Comparison of ENCODE assay signal across 8 mouse cellular contexts in the genomic region with DNA sequence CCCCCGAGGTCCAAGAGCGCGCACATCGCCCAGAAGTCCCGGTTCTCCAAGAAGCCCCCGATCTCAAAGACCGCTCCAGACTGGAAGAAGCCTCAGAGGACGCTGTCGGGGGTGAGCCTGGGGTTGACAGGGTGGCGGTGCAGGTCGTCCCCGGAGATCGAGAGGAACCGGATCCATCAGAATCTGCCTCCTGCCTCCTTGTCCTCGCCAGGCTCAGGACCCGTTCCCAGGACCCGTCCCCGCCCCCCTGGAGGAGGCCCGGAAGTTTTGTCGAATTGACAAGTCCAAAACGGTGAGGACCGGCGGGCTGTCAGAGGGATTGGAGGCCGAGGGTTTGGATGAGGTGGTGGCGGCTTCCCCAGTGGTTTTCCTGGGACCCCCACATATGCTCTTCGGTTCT. TPM values are rescaled to one million over a fixed set of nuclear protein-coding genes. Genes with fewer than 3 reads are reported as not detected.
DNase-seq lines count a peak whose midpoint lies in the region; ATAC-seq and TF ChIP-seq lines count a peak whose summit lies in the region.

No protein-coding gene starts in this region.

- no peak for DNase-seq in heart, postnatal 4 days
- DNase-seq in CH12.LX (ENCODE audit: extremely low read depth) = no peak
- DNase-seq in limb, embryonic 14.5 days (ENCODE audit: low spot score) = no peak
- DNase-seq in testis, postnatal 10 days (ENCODE audit: low spot score) = peak; percentile 73
- no peak for DNase-seq in left cerebral cortex, adult 8-10 months (ENCODE audit: low spot score in 2 of 2)
- DNase-seq in ovary, adult 18-20 months (ENCODE audit: low spot score) = no peak

- H3K4me3 ChIP-seq in heart, embryonic 12.5 days = peak overlapping the region; percentile 82
- H3K4me3 ChIP-seq in CH12.LX (replicated peaks in 1 of 3; ENCODE audit: low read depth in 2 of 3, low read length in 2 of 3, poor library complexity in 1 of 3) = peak overlapping the region; percentile 94 to 99 (median 96)
- H3K4me3 ChIP-seq in embryonic fibroblast, embryonic 13.5 days (ENCODE audit: insufficient read depth, low read length) = peak overlapping the region; percentile 93
- H3K4me3 ChIP-seq in limb, embryonic 14.5 days (replicated peaks; ENCODE audit: low read length) = peak overlapping the region; percentile 79

- H3K27ac ChIP-seq in heart, embryonic 12.5 days (ENCODE audit: poor library complexity, severe bottlenecking) = no peak overlapping the region
- H3K27ac ChIP-seq in CH12.LX (ENCODE audit: insufficient read depth, low read depth) = no peak overlapping the region
- no peak overlapping the region for H3K27ac ChIP-seq in embryonic fibroblast, embryonic 13.5 days (ENCODE audit: insufficient read depth, low read length)
- H3K27ac ChIP-seq in limb, embryonic 14.5 days (replicated peaks; ENCODE audit: low read depth, low read length) = no peak overlapping the region

- peak overlapping the region; percentile 93 for H3K9ac ChIP-seq in heart, embryonic 12.5 days
- peak overlapping the region; percentile 93 for H3K9ac ChIP-seq in CH12.LX (ENCODE audit: insufficient read depth, low read depth)
- H3K9ac ChIP-seq in limb, embryonic 14.5 days (ENCODE audit: low read depth, low read length, severe bottlenecking) = peak overlapping the region; percentile 68

- H3K27me3 ChIP-seq in heart, embryonic 12.5 days (replicated peaks) = no peaks in the 10 kb centered on the region
- no peaks in the 10 kb centered on the region for H3K27me3 ChIP-seq in CH12.LX (replicated peaks)
- no peaks in the 10 kb centered on the region for H3K27me3 ChIP-seq in limb, embryonic 14.5 days (ENCODE audit: control insufficient read depth, insufficient read depth, low read length)

- no peak for TF ChIP-seq RAD21 in CH12.LX (IDR thresholded peaks at IDR 0.05; ENCODE audit: low read depth, low read length)

- WGBS in heart, embryonic 12.5 days = 2% methylated on average over 26 of the region's 26 CpGs
- WGBS in limb, embryonic 14.5 days = 3% methylated on average over 23 of the region's 26 CpGs

- no peak for TF ChIP-seq CTCF in CH12.LX (conservative IDR thresholded peaks at IDR 0.05 in 1 of 2, IDR thresholded peaks at IDR 0.05 in 1 of 2; ENCODE audit: low read depth in 2 of 2, low read length in 2 of 2)
- TF ChIP-seq CTCF in embryonic fibroblast, embryonic 13.5 days (IDR thresholded peaks at IDR 0.05; ENCODE audit: borderline replicate concordance, insufficient read depth, low read length) = no peak

- no peak for ATAC-seq in heart, embryonic 12.5 days (ENCODE audit: insufficient number of reproducible peaks, low FRiP score)
- ATAC-seq in limb, embryonic 14.5 days (ENCODE audit: low FRiP score, low read depth) = no peak

- no peak for TF ChIP-seq POLR2A in CH12.LX (IDR thresholded peaks at IDR 0.05; ENCODE audit: low read depth, low read length)
- no peak for TF ChIP-seq POLR2A in embryonic fibroblast, embryonic 13.5 days (IDR thresholded peaks at IDR 0.05; ENCODE audit: low read depth, low read length)
- TF ChIP-seq POLR2A in limb, embryonic 14.5 days (IDR thresholded peaks at IDR 0.05; ENCODE audit: borderline replicate concordance, extremely low read depth, insufficient read depth, insufficient read length) = no peak

- H3K4me1 ChIP-seq in heart, embryonic 12.5 days (replicated peaks) = peaks cover 19% of the 10 kb centered on the region
- peaks cover 7 to 24% of the 10 kb centered on the region in 2 experiments for H3K4me1 ChIP-seq in CH12.LX (ENCODE audit: control insufficient read depth in 1 of 2, insufficient read depth in 2 of 2)
- peaks cover 7% of the 10 kb centered on the region; the same call in 1 of the 2 replicates for H3K4me1 ChIP-seq in embryonic fibroblast, embryonic 13.5 days (ENCODE audit: control insufficient read depth, insufficient read depth, low read length)
- peaks cover 13% of the 10 kb centered on the region for H3K4me1 ChIP-seq in limb, embryonic 14.5 days (ENCODE audit: control insufficient read depth, insufficient read depth, low read length)

- H3K79me2 ChIP-seq in CH12.LX (replicated peaks; ENCODE audit: control insufficient read depth, extremely low read depth, insufficient read depth, poor library complexity, severe bottlenecking) = peaks cover 31% of the 10 kb centered on the region

- H3K36me3 ChIP-seq in heart, embryonic 12.5 days = peaks cover 60% of the 10 kb centered on the region
- H3K36me3 ChIP-seq in CH12.LX (replicated peaks in 1 of 2; ENCODE audit: control insufficient read depth in 1 of 2, insufficient read depth in 1 of 2, low read length in 1 of 2) = peaks cover 42 to 64% of the 10 kb centered on the region in 2 experiments
- peaks cover 61% of the 10 kb centered on the region for H3K36me3 ChIP-seq in limb, embryonic 14.5 days (ENCODE audit: control insufficient read depth, insufficient read depth, low read length)

- H3K4me2 ChIP-seq in heart, embryonic 12.5 days = peak overlapping the region; percentile 92
- H3K4me2 ChIP-seq in CH12.LX (ENCODE audit: insufficient read depth, low read depth, poor library complexity, severe bottlenecking) = peak overlapping the region; percentile 69
- peak overlapping the region; percentile 90 for H3K4me2 ChIP-seq in limb, embryonic 14.5 days (replicated peaks; ENCODE audit: low read depth, low read length, severe bottlenecking)

- dilution Hi-C loops in CH12.LX (cut with MboI; ENCODE audit: extremely low pct_ligation_motif_present, extremely low pct_unique_long_range_greater_than_20kb, low sequenced_read_pairs) = no loop called here

- in situ Hi-C loops in CH12.LX (cut with MboI; ENCODE audit: low pct_ligation_motif_present, low pct_unique_long_range_greater_than_20kb, low sequenced_read_pairs) = no loop called here

- TF ChIP-seq EP300 in CH12.LX (IDR thresholded peaks at IDR 0.05; ENCODE audit: low read length) = no peak

- no peaks in the 10 kb centered on the region for H3K9me3 ChIP-seq in heart, embryonic 12.5 days (replicated peaks)
- no peaks in the 10 kb centered on the region for H3K9me3 ChIP-seq in CH12.LX (replicated peaks; ENCODE audit: low read length)
- H3K9me3 ChIP-seq in limb, embryonic 14.5 days (ENCODE audit: control insufficient read depth, low read length) = no peaks in the 10 kb centered on the region

RNA-seq across cellular contexts. Expression of a gene that starts 0.5 kb away (rescaled TPM):
- 25.3 and 26.5 TPM in 2 replicates for polyA plus RNA-seq in heart, embryonic 12.5 days (2016; fragmentation: Nextera tagmentation; extraction: Ambion mirVana)
- total RNA-seq in heart, postnatal 4 days (2021) = 10 to 100 TPM; 13.3 to 14.4 TPM
- total RNA-seq in CH12.LX (2012; rRNA removed) (49.7 and 64.5 TPM in 2 replicates), CH12.LX (2014; rRNA removed) (36.8 and 39.8 TPM in 2 replicates)
- polyA plus RNA-seq in CH12.LX (2012; ENCODE audit: insufficient read length, low read depth) = 69.4 and 72.4 TPM in 2 replicates
- polyA plus RNA-seq in embryonic fibroblast, embryonic 13.5 days (2011; ENCODE audit: insufficient read length, low read depth, missing spikeins) = 20.3 and 20.5 TPM in 2 replicates
- polyA plus RNA-seq in limb, embryonic 14.5 days (2012; rRNA removed) = 30.5 and 30.9 TPM in 2 replicates
- polyA plus RNA-seq in limb, embryonic 14.5 days (2014; fragmentation: Nextera tagmentation; extraction: Ambion mirVana) = 21.6 and 25.0 TPM in 2 replicates
- 10 to 100 TPM; 10.9 to 14.7 (median 13.7) TPM for total RNA-seq in left cerebral cortex, adult 8-10 months (2022)

RNA-seq across cellular contexts. Expression of a gene that starts 0.8 kb away (rescaled TPM):
- polyA plus RNA-seq in heart, embryonic 12.5 days (2016; fragmentation: Nextera tagmentation; extraction: Ambion mirVana) = 127 and 129 TPM in 2 replicates
- 10 to 100 TPM; 78.0 to 79.5 TPM for total RNA-seq in heart, postnatal 4 days (2021)
- 140 and 157 TPM in 2 replicates for total RNA-seq in CH12.LX (2012; rRNA removed)
- total RNA-seq in CH12.LX (2014; rRNA removed) = 92.3 and 109 TPM in 2 replicates
- 109 and 149 TPM in 2 replicates for polyA plus RNA-seq in CH12.LX (2012; ENCODE audit: insufficient read length, low read depth)
- 80.7 and 87.8 TPM in 2 replicates for polyA plus RNA-seq in embryonic fibroblast, embryonic 13.5 days (2011; ENCODE audit: insufficient read length, low read depth, missing spikeins)
- 53.6 and 104 TPM in 2 replicates for polyA plus RNA-seq in limb, embryonic 14.5 days (2012; rRNA removed)
- polyA plus RNA-seq in limb, embryonic 14.5 days (2014; fragmentation: Nextera tagmentation; extraction: Ambion mirVana) = 135 and 142 TPM in 2 replicates
- total RNA-seq in left cerebral cortex, adult 8-10 months (2022) = 100 to 1,000 TPM in 1 of 4 experiments, 10 to 100 TPM in 3; 81.6 to 112 (median 95.7) TPM

RNA-seq across cellular contexts. Expression of a gene that starts 10.3 kb away (rescaled TPM):
- polyA plus RNA-seq in heart, embryonic 12.5 days (2016; fragmentation: Nextera tagmentation; extraction: Ambion mirVana) = 7.2 and 7.4 TPM in 2 replicates
- total RNA-seq in heart, postnatal 4 days (2021) = 1 to 10 TPM; 2.3 to 2.9 TPM
- total RNA-seq in CH12.LX (2012; rRNA removed) (3.7 and 4.5 TPM in 2 replicates), CH12.LX (2014; rRNA removed) (4.2 and 5.2 TPM in 2 replicates)
- polyA plus RNA-seq in CH12.LX (2012; ENCODE audit: insufficient read length, low read depth) = 4.6 and 6.2 TPM in 2 replicates
- polyA plus RNA-seq in embryonic fibroblast, embryonic 13.5 days (2011; ENCODE audit: insufficient read length, low read depth, missing spikeins) = 2.3 and 3.6 TPM in 2 replicates
- polyA plus RNA-seq in limb, embryonic 14.5 days (2012; rRNA removed) = 7.7 and 9.3 TPM in 2 replicates
- polyA plus RNA-seq in limb, embryonic 14.5 days (2014; fragmentation: Nextera tagmentation; extraction: Ambion mirVana) = 4.0 and 6.6 TPM in 2 replicates
- total RNA-seq in left cerebral cortex, adult 8-10 months (2022) = 1 to 10 TPM; 5.8 to 6.9 (median 6.2) TPM

RNA-seq across cellular contexts. Expression of a gene that starts 11.6 kb away (rescaled TPM):
- 46.3 and 48.4 TPM in 2 replicates for polyA plus RNA-seq in heart, embryonic 12.5 days (2016; fragmentation: Nextera tagmentation; extraction: Ambion mirVana)
- 10 to 100 TPM; 56.5 to 58.1 TPM for total RNA-seq in heart, postnatal 4 days (2021)
- total RNA-seq in CH12.LX (2012; rRNA removed) (23.0 and 25.6 TPM in 2 replicates), CH12.LX (2014; rRNA removed) (20.1 and 20.4 TPM in 2 replicates)
- 29.1 and 31.8 TPM in 2 replicates for polyA plus RNA-seq in CH12.LX (2012; ENCODE audit: insufficient read length, low read depth)
- 36.1 and 45.1 TPM in 2 replicates for polyA plus RNA-seq in embryonic fibroblast, embryonic 13.5 days (2011; ENCODE audit: insufficient read length, low read depth, missing spikeins)
- 193 and 265 TPM in 2 replicates for polyA plus RNA-seq in limb, embryonic 14.5 days (2012; rRNA removed)
- 48.7 and 51.8 TPM in 2 replicates for polyA plus RNA-seq in limb, embryonic 14.5 days (2014; fragmentation: Nextera tagmentation; extraction: Ambion mirVana)
- total RNA-seq in left cerebral cortex, adult 8-10 months (2022) = 10 to 100 TPM; 48.9 to 73.4 (median 60.6) TPM

RNA-seq across cellular contexts. Expression of a gene that starts 14.6 kb away (rescaled TPM):
- 43.0 and 43.9 TPM in 2 replicates for polyA plus RNA-seq in heart, embryonic 12.5 days (2016; fragmentation: Nextera tagmentation; extraction: Ambion mirVana)
- 10 to 100 TPM; 38.1 to 40.1 TPM for total RNA-seq in heart, postnatal 4 days (2021)
- total RNA-seq in CH12.LX (2012; rRNA removed) (38.2 and 39.9 TPM in 2 replicates), CH12.LX (2014; rRNA removed) (34.3 and 40.6 TPM in 2 replicates)
- polyA plus RNA-seq in CH12.LX (2012; ENCODE audit: insufficient read length, low read depth) = 73.6 and 76.1 TPM in 2 replicates
- 34.0 and 35.7 TPM in 2 replicates for polyA plus RNA-seq in embryonic fibroblast, embryonic 13.5 days (2011; ENCODE audit: insufficient read length, low read depth, missing spikeins)
- polyA plus RNA-seq in limb, embryonic 14.5 days (2012; rRNA removed) = 48.8 and 62.7 TPM in 2 replicates
- 38.6 and 43.4 TPM in 2 replicates for polyA plus RNA-seq in limb, embryonic 14.5 days (2014; fragmentation: Nextera tagmentation; extraction: Ambion mirVana)
- 10 to 100 TPM; 70.6 to 79.6 (median 72.8) TPM for total RNA-seq in left cerebral cortex, adult 8-10 months (2022)
